Mouse (Mus musculus) MEL (cell line): Measurements from ENCODE around the gene C3ar1. TPM values are rescaled to one million over a fixed set of nuclear protein-coding genes. Genes with fewer than 3 reads are reported as not detected.

Source experiments
- DNase-seq: peaks from one replicate; pipeline ENCODE4 v3.0.0; 2011; ENCODE audit warnings: low read depth, low spot score
- H3K27ac ChIP-seq: 2 replicates; pipeline ENCODE4 v1.5.1; 2012; ENCODE audit warnings: low read depth, mild to moderate bottlenecking, control low read depth, low read length, moderate library complexity; ENCODE audit not compliant: control insufficient read depth
- H3K27me3 ChIP-seq, 2 experiments: fragments of 150-350 bp in 1 of 2; sonication (generic) in 1 of 2; 2 replicates each; pipeline ENCODE4 v1.6.1; 2012; ENCODE audit warnings: low read length in 2 of 2, mild to moderate bottlenecking in 2 of 2, improper control_type of control experiment in 1 of 2, moderate library complexity in 1 of 2; ENCODE audit not compliant: insufficient read depth in 2 of 2, control insufficient read depth in 1 of 2
- H3K36me3 ChIP-seq, 2 experiments: 2 replicates each; pipeline ENCODE4 v1.6.1; 2012 to 2014; ENCODE audit warnings: low read length in 2 of 2, improper control_type of control experiment in 1 of 2, inconsistent platforms in 1 of 2, mild to moderate bottlenecking in 1 of 2; ENCODE audit not compliant: insufficient read depth in 2 of 2, control insufficient read depth in 1 of 2
- H3K4me1 ChIP-seq, 2 experiments: fragments of 150-350 bp in 1 of 2; sonication (generic) in 1 of 2; 2 replicates each; pipeline ENCODE4 v1.6.1; 2012; ENCODE audit warnings: low read length in 2 of 2, improper control_type of control experiment in 1 of 2, mild to moderate bottlenecking in 1 of 2; ENCODE audit not compliant: insufficient read depth in 2 of 2, control insufficient read depth in 1 of 2
- H3K4me3 ChIP-seq, 2 experiments: fragments of 150-350 bp in 1 of 2; sonication (generic) in 1 of 2; 2 replicates each; pipeline ENCODE4 v1.5.1; 2012; ENCODE audit warnings: low read depth in 2 of 2, low read length in 2 of 2, mild to moderate bottlenecking in 2 of 2, moderate library complexity in 2 of 2, control low read depth in 1 of 2, improper control_type of control experiment in 1 of 2; ENCODE audit not compliant: control insufficient read depth in 1 of 2, insufficient read depth in 1 of 2
- H3K79me2 ChIP-seq: 2 replicates; pipeline ENCODE4 v1.6.1; 2012; ENCODE audit warnings: mild to moderate bottlenecking, low read length, moderate library complexity; ENCODE audit not compliant: control insufficient read depth, poor library complexity, insufficient read depth
- H3K9ac ChIP-seq: 2 replicates; pipeline ENCODE4 v1.6.1; 2012; ENCODE audit warnings: low read depth, mild to moderate bottlenecking, control low read depth, low read length, moderate library complexity; ENCODE audit not compliant: control insufficient read depth, poor library complexity, severe bottlenecking
- H3K9me3 ChIP-seq: fragments of 150-350 bp; sonication (generic); replicated peaks from 2 replicates; pipeline ENCODE4 v1.6.1; 2012; ENCODE audit warnings: mild to moderate bottlenecking, low read length, improper control_type of control experiment, moderate library complexity; ENCODE audit not compliant: insufficient read depth
- ELF1 ChIP-seq: IDR thresholded peaks from 2 replicates; pipeline ENCODE4 v1.6.1; 2014; ENCODE audit warnings: low read depth, mild to moderate bottlenecking, inconsistent platforms, low read length, improper control_type of control experiment, moderate library complexity
- EP300 ChIP-seq, 2 experiments: IDR thresholded peaks; 2 replicates each; pipeline ENCODE4 v1.6.1; 2011; ENCODE audit warnings: improper control_type of control experiment in 2 of 2, low read length in 2 of 2, low read depth in 1 of 2, mild to moderate bottlenecking in 1 of 2
- GABPA ChIP-seq: IDR thresholded peaks from 2 replicates; pipeline ENCODE4 v1.6.1; 2012; ENCODE audit warnings: low read depth, mild to moderate bottlenecking, inconsistent platforms, low read length, improper control_type of control experiment, moderate library complexity
- GATA1 ChIP-seq: IDR thresholded peaks from 2 replicates; pipeline ENCODE4 v1.6.1; 2011; ENCODE audit warnings: low read depth, low read length, improper control_type of control experiment
- KAT2A ChIP-seq: conservative IDR thresholded peaks from 2 replicates; pipeline ENCODE4 v1.6.1; 2012; ENCODE audit warnings: low read depth, low read length, improper control_type of control experiment, inconsistent platforms
- MAX ChIP-seq: IDR thresholded peaks from 2 replicates; pipeline ENCODE4 v1.6.1; 2011; ENCODE audit warnings: low read length, improper control_type of control experiment
- MEF2A ChIP-seq: IDR thresholded peaks from 2 replicates; pipeline ENCODE4 v1.6.1; 2014; ENCODE audit warnings: low read depth, mild to moderate bottlenecking, inconsistent platforms, low read length, improper control_type of control experiment; ENCODE audit not compliant: poor library complexity, insufficient replicate concordance, severe bottlenecking; ENCODE audit errors: extremely low read depth
- MXI1 ChIP-seq: IDR thresholded peaks from 2 replicates; pipeline ENCODE4 v1.6.1; 2011; ENCODE audit warnings: mild to moderate bottlenecking, low read depth, low read length, improper control_type of control experiment
- MYB ChIP-seq: IDR thresholded peaks from 2 replicates; pipeline ENCODE4 v1.6.1; 2011; ENCODE audit warnings: mild to moderate bottlenecking, low read depth, low read length, improper control_type of control experiment
- NELFE ChIP-seq: IDR thresholded peaks from 2 replicates; pipeline ENCODE4 v1.6.1; 2011; ENCODE audit warnings: low read depth, low read length, improper control_type of control experiment
- NRF1 ChIP-seq: IDR thresholded peaks from 2 replicates; pipeline ENCODE4 v1.6.1; 2014; ENCODE audit warnings: low read depth, mild to moderate bottlenecking, inconsistent platforms, low read length, improper control_type of control experiment, moderate library complexity; ENCODE audit not compliant: poor library complexity, insufficient read depth, severe bottlenecking
- RAD21 ChIP-seq: IDR thresholded peaks from 2 replicates; pipeline ENCODE4 v1.6.1; 2011; ENCODE audit warnings: mild to moderate bottlenecking, low read depth, low read length, improper control_type of control experiment
- SMC3 ChIP-seq: IDR thresholded peaks from 2 replicates; pipeline ENCODE4 v1.6.1; 2011; ENCODE audit warnings: low read depth, low read length, improper control_type of control experiment
- TAL1 ChIP-seq: IDR thresholded peaks from 2 replicates; pipeline ENCODE4 v1.6.1; 2012; ENCODE audit warnings: mild to moderate bottlenecking, inconsistent platforms, low read length, moderate library complexity, mixed read lengths
- TBP ChIP-seq: IDR thresholded peaks from 2 replicates; pipeline ENCODE4 v1.8.0; 2011; ENCODE audit warnings: low read depth, low read length, improper control_type of control experiment
- USF1 ChIP-seq: IDR thresholded peaks from 2 replicates; pipeline ENCODE4 v1.6.1; 2014; ENCODE audit warnings: low read depth, mild to moderate bottlenecking, inconsistent platforms, low read length, improper control_type of control experiment, moderate library complexity
- polyA plus RNA-seq, 2 experiments: library from polyadenylated mRNA; stranded (reverse) in 1 of 2; unstranded in 1 of 2; fragments of >175 nt in 1 of 2; fragments of >200 nt in 1 of 2; gene quantifications; 2 replicates each; pipeline versions ENCODE4 v1.2.1 to v1.2.4; 2012; ENCODE audit warnings: low replicate concordance in 2 of 2, low read depth in 1 of 2; ENCODE audit not compliant: insufficient read length in 2 of 2, insufficient read depth in 1 of 2, missing spikeins in 1 of 2
- total RNA-seq: library from RNA; depleted of rRNA; stranded (reverse); fragments of 300-350 nt; gene quantifications from 2 replicates; pipeline ENCODE4 v1.2.3, GENCODE M21; 2012

C3ar1 gene
- total and polyA plus RNA-seq, 3 experiments: 0.33 to 0.69 TPM; not detected in 1

GRCm38 (mm10) chr6:122821822-122822221, 34.1 kb downstream of the C3ar1 start:
- H3K4me3 ChIP-seq: no peak overlapping the region
- H3K9ac ChIP-seq: no peak overlapping the region
- peaks cover 14% of the 10 kb centered on the region for H3K79me2 ChIP-seq
- no peak overlapping the region for H3K27ac ChIP-seq
- H3K4me1 ChIP-seq: peaks cover 19 to 40% of the 10 kb centered on the region in 2 experiments
- peaks cover 0 to 35% of the 10 kb centered on the region in 2 experiments; a peak in 2 of 4 replicates for H3K36me3 ChIP-seq
- no peak for DNase-seq
- H3K9me3 ChIP-seq: no peaks in the 10 kb centered on the region
- TF ChIP-seq SMC3: no peak
- TF ChIP-seq MEF2A: no peak
- no peak for TF ChIP-seq MAX
- no peak for TF ChIP-seq RAD21
- no peak for TF ChIP-seq TBP
- no peaks in the 10 kb centered on the region for H3K27me3 ChIP-seq

- H3K27me3 ChIP-seq: no peaks in the 10 kb centered on the region
- H3K9ac ChIP-seq: peak overlapping the region; percentile 97; the same call in 1 of the 2 replicates
- DNase-seq: no peak
- H3K27ac ChIP-seq: no peak overlapping the region
- peaks cover 20 to 41% of the 10 kb centered on the region in 2 experiments for H3K4me1 ChIP-seq
- no peak for TF ChIP-seq MYB
- no peak for TF ChIP-seq ELF1
- no peak for TF ChIP-seq MXI1
- no peak for TF ChIP-seq TAL1
- no peak for TF ChIP-seq KAT2A
- no peak for TF ChIP-seq SMC3
- TF ChIP-seq NELFE: no peak
- TF ChIP-seq NRF1: no peak
- TF ChIP-seq GATA1: no peak
- no peak for TF ChIP-seq EP300 (IDR thresholded peaks at IDR 0.05; ENCODE audit: low read depth in 1 of 2, low read length in 2 of 2)
- TF ChIP-seq TBP: no peak
- no peak for TF ChIP-seq USF1
- no peak for TF ChIP-seq GABPA
- H3K4me3 ChIP-seq: peak overlapping the region; percentile 98 to 99
- H3K36me3 ChIP-seq: peaks cover 0 to 34% of the 10 kb centered on the region in 2 experiments; a peak in 2 of 4 replicates
- peaks cover 14% of the 10 kb centered on the region for H3K79me2 ChIP-seq
- H3K9me3 ChIP-seq: no peaks in the 10 kb centered on the region
Observed at GRCm38 (mm10) chr6:122820799-122821650, 34.9 kb downstream of the C3ar1 start.
